ENCODE assay signal across 17 mouse cellular contexts in the genomic region with DNA sequence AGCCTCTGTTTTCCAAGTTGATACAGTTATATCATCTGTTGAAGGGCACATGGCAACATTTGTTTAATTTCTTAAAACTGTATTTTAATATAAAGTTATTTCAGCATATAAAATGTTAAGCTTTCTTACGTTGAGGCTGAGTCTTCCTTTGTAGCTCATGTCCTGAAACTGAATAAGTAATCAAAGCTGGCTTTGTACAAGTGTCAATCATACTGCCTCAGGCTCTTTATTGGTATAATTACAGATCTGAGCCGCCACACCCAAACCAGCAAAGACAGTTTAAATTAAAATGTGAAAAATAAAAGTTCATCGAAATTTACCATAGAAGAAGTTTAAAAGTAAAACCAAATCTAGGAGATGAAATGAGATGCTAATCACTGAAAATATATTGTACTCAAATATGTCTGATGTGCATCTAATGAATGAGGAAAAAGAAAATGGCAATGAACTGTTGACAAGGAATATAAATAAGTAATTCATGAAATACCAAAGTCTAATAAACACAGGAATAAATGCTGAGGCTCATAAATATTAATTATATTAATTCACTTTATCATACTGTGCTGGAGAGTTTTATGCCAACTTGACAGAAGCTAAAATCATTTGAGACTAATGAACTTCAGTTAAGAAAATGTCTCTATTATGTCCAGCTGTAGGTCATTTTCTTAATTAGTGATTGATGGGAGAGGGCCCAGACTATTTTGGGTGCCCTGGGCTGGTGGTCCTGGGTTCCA.
"Had no signal": no experiment of that assay in that cellular context is flagged by ENCODE, and none has a peak within 500 bp of the region (broad histone marks: within the 10 kb centered on the region; RNA-seq: fewer than 3 reads in every experiment).

No protein-coding gene starts in this region.

- H3K27ac ChIP-seq: lung, embryonic 15.5 days; macrophage; midbrain, embryonic 13.5 days; midbrain, embryonic 15.5 days; neural tube, embryonic 12.5 days; stomach, embryonic 15.5 days; stomach, postnatal 0 days had no signal

- DNase-seq: lung, adult 2 months; lung, postnatal 14 days; lung, postnatal 36 days; right cerebral cortex, postnatal 14 days; thymus, adult 2 months; thymus, postnatal 25 days; thymus, postnatal 4 days had no signal

- H3K4me1 ChIP-seq: lung, embryonic 15.5 days; megakaryocyte, embryonic 14.5 days; midbrain, embryonic 13.5 days; midbrain, embryonic 15.5 days; neural tube, embryonic 12.5 days; stomach, embryonic 15.5 days had no signal

- H3K4me3 ChIP-seq: lung, embryonic 15.5 days; megakaryocyte, embryonic 14.5 days; midbrain, embryonic 13.5 days; midbrain, embryonic 15.5 days; neural tube, embryonic 12.5 days; stomach, embryonic 15.5 days had no signal

- H3K9ac ChIP-seq: lung, embryonic 15.5 days; midbrain, embryonic 13.5 days; midbrain, embryonic 15.5 days; neural tube, embryonic 12.5 days; stomach, embryonic 15.5 days had no signal

- H3K27me3 ChIP-seq: lung, embryonic 15.5 days; megakaryocyte, embryonic 14.5 days; midbrain, embryonic 13.5 days; midbrain, embryonic 15.5 days; neural tube, embryonic 12.5 days; stomach, embryonic 15.5 days had no signal

- H3K9me3 ChIP-seq: lung, embryonic 15.5 days; megakaryocyte, embryonic 14.5 days; midbrain, embryonic 13.5 days; midbrain, embryonic 15.5 days; neural tube, embryonic 12.5 days; stomach, embryonic 15.5 days had no signal

- H3K36me3 ChIP-seq: lung, embryonic 15.5 days; midbrain, embryonic 13.5 days; midbrain, embryonic 15.5 days; neural tube, embryonic 12.5 days; stomach, embryonic 15.5 days had no signal

- H3K4me2 ChIP-seq: lung, embryonic 15.5 days; midbrain, embryonic 11.5 days; midbrain, embryonic 13.5 days; midbrain, embryonic 15.5 days; neural tube, embryonic 12.5 days; stomach, embryonic 15.5 days had no signal

- ATAC-seq: lung, postnatal 0 days; midbrain, embryonic 13.5 days; midbrain, embryonic 15.5 days had no signal
